Mouse (Mus musculus) cerebellum, postnatal 10 days (tissue): ENCODE data around the gene Cldn12.
A peak's percentile ranks its signal among the peaks of the same experiment; 100 is the strongest.

Experiments used
- DNase-seq, 2 experiments: peaks; one replicate each; pipeline ENCODE4 v3.0.0; 2021; ENCODE audit warnings: mixed read lengths in 2 of 2

Cldn12 gene

DNA sequence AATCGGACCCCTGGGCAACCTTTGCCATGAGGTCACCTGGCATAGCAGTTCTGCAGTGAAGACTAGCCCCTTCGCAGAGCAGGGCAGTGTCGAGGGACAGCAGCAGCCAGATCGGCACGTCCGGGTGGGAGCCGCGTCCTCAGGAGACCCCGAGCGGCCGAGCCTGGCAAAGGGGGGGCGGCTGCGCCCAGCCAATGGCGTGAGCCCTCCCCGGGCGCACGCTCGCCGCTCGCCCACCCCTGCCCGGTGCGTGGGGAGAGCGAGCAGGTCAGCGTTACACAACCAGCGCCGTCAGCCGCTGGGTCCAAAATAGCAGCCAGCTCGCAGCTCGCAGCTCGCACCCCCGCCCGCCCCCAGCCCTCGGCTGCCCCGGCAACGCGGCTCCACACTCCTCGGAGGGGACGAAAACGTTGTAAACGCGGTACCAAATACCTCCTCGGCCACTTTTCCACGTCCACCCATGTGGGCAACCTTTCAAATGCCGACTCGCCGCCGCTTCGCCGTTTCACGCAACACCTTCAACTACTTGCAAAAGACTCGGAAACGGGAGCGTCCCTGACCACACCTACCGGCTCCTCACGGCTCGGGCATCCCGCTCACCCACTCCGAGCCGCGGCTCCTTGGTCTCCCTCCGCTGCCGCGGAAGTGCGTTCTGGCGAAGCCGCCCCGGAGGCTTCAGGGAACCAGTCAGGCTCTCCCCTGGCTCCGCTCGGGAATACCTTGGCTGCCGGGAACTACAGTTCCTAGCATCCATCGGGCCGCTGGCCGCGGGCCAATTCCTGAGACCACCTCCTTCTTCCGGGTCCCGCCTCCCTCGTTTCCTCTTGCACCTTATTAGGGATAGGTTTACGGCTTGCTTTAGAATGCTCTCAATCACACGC, at the start of gene Cldn12:
Gene Cldn12, minus strand, starts transcription at position 763 of the 881 bp plus-strand sequence.
- DNase-seq, result peak; percentile 99

DNA sequence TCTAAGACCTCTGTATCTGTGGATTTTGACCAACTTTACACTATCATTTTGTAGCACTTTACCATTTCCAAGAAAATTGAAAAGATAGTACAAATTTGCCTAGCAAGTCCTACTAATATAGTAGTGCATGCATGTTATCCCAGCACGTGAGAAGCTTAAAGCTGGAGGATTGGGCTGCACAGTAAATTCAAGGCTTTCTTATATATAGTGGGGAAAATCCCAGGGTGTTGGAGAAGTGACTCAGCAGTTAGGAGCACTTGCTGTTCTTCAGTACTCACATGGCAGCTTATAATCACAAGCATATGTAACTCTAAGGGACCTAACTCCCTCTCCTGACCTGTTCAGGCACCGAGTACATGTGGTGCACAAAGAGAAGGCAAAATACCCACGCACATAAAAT, 47.7 kb upstream of the Cldn12 start:
- DNase-seq, result no peak

DNA sequence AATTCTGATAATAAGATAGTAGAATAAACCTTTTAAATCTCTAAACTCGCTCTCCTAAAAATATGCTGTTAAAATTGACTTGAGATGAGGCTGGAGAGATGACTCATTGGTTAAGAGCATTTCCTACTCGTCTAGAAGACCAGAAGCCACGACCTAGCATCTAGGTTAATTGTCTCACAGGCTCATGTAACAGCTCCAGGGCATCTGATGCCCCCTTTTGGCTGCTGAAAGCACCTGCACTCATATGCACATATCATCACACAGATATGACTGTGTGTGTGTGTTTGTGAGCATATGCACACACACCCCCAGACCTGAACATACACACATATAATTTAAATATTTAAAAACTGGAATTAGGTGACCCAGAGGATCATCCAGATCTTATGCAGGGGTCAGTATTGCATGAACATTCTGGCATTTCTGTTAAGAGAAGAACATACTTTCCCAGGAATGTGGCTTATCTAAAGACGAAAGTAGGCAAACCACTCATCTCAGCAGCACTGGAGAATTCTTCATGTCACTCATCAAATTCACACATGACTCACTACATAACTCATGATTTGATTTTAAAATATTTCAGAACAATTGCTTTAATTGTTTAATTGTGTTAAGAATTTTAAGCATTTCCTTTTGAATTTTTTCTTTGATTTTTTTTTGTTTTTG, 46.4 kb upstream of the Cldn12 start:
- no peak for DNase-seq

DNA sequence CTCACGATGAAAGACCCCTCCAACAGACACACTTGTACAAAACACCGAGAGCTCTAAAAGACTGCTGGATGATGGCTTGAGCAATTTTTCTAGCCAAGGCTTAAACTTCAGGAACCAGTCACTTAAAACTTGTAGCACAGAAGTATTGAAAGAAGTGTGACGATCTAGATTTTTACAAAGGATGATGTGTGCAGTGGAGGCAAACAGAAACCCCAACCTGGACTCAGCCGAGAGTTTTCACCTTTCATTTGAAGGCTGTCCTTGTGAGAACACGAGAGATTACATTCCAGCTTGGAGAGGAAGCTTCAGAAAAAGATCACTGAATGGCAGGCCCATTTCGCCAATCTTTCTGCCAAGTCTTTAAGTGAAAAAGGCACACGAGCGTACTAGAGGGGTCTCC, 45.0 kb upstream of the Cldn12 start:
- DNase-seq, result no peak

DNA sequence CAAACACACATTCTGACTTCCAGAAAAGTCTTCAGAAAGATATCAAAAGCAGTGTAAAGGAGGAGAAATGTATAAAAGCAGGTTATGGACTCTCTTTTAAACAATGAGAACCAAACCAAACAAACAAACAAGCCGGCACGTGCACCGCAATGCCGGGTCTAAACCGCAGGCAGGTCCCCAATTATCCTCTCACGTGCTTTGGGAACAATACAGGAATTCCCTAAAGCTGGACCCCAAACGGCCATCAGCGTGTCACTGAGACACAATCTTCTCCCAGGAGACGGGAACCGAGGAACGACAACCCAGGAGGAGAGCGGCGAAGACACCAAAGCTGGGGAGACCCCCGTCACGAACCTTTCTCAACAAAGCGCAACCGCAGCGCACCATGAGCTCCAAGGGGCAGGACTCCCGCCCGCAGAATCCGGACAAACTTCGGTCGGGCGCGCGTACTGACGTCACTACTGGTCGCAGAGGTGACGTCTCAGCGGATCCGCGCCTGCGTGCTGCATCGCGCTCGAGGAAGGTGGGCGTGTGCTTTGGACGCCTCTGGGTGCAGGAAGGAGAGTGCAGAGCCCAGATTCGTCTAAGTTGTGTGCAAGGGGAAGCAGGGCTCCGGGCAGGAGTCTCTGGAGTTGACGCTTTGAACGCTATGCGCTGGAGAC, 44.5 kb upstream of the Cldn12 start, which contains the start of gene Gtpbp10:
Gene Gtpbp10, minus strand, starts transcription at position 460 of the 662 bp plus-strand sequence.
- DNase-seq, result peak; percentile 97

DNA sequence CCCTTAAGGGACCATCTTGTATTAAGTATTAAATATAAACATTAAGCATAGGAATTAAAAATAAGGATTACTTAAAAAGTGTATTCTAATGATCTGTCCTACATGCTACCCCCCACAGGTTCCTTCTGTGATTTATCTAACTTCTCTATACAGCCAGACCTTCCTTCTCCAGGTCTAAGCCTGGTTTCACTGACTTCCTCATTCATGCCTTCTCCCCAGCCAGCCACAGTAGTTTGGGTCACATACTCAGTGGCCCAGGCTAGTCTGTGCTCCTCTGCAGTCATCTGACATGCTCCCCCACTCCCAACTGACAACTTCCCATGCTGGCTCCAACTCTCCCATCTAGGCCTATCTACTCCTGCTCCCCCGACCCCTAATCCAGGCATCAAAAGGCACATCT, 36.4 kb upstream of the Cldn12 start:
- DNase-seq, result no peak

DNA sequence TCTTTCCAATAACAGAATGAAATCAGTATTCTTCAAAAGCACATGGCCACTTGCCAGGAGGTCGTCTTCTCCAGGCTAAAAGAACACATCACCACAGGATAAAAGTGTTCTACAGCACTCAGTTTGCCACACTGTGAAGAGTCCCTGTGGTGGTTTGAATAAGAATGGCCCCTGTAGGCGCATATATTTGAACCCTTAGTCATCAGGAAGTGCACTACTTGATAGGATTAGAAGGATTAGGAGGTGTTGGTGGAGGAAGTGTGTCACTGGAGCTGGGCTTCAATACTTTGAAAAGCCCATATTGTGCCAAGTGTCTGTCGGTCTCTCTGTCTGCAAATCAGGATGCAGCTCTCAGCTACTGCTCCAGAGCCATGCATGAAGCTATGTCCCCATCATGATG, 25.6 kb upstream of the Cldn12 start:
- DNase-seq, result no peak

DNA sequence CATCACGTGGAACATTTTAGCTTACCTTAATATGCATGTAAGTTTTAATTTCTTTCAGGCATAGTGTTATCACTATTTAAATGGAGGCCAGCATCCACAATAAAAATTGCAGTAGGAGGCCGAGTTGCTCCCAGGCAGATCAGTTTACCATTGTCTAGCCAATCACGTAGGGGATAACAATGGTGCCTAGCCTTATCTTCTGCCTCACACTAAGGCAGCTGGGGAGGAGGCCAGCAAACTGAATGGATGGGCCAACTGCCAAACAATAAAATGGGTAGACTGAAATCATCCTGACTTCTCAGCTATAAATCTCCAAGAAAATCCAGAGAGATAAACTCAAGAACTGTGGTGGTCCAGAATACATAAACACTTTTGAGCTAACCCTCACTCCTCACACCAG, 25.0 kb upstream of the Cldn12 start:
- DNase-seq, result no peak

DNA sequence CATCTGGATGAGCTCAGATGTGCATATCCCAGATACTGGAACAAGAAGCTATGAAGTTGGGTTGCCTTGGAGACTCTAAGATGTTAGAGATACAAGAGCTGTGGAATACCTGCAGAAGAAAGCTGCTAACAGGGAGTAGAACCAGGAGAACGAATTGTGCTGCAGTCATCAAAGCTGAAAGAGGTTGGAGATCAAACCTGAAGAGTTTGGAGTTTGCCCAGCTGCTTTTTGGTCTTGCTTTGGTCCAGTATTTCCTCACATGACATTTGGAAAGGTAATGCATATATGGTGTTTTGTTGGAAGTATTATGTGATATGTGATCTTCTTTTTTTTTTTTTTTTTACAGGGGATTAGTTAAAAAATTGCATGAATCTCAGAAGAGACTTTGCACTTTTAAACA, 21.4 kb upstream of the Cldn12 start:
- DNase-seq, result no peak

DNA sequence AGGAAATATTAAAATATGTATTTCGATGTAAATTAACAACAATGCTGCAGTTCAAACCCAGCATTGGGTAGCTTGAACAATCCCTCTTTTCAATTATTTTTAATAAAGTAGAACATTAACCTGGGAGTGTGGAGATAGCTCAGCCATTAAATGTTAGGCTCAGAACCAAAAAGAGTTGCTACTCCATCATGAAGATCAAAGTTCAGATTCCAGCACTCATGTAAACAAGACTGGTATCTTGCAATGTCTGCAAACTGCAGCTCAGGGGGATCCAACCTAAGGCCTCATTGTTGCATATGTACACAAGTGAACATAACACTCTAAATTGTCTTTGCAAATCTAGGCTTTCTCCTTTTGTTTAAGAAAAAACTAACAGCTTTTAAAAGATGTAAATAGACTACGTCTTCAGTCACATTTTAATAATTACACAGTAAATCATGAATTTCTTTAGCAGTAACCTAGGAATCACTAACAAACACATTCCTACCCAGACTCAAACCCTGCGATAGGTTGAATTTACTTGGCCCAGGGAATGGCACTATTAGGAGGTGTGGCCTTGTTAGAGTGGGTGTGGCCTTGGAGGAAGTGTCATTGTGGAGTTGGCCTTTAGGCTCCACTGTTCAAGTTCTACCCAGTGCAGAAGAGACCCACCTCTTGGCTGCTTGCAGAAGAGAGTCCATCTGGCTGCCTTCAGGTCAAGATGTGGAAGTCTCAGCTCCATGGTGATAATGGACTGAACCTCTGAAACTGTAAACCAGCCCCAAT, 19.1 kb upstream of the Cldn12 start:
- DNase-seq, result no peak

DNA sequence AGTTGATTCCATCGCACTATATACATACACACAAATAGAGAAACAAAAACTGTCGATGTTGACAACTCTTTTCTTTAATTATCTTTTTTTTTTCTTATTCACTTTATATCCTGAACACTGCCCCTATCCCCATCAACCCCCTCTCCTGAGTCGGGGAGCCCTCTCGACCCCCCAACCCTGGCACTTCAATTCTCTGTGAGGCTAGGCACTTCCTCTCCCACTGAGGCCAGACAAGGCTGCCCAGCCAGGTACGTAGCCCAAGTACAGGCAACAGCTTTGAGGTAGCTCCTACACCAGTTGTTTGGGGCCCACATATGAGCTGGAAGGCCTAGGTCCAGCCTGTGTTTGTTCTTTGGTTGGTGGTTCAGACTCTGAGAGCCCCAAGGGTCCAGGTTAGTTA, 653 bp upstream of the Cldn12 start:
- DNase-seq, result no peak

DNA sequence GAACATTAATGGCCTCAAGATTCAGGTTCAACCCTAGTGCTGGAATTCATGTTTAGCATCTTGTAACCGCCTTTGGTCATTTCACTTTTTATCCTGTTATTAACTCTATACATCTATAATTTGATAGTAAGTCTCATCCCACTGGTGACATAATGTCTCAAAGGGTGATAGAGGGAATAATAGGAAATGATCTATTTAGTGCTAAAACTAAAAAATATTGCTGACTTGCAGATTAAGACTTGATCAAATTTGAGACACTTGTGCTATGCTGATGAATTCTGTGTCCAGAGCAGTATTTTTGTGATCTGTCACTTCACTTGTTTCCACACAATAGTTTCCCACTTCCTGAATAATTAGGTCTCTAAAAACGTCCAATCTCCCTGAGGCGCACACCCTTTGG, 3.4 kb downstream of the Cldn12 start:
- DNase-seq, result no peak

DNA sequence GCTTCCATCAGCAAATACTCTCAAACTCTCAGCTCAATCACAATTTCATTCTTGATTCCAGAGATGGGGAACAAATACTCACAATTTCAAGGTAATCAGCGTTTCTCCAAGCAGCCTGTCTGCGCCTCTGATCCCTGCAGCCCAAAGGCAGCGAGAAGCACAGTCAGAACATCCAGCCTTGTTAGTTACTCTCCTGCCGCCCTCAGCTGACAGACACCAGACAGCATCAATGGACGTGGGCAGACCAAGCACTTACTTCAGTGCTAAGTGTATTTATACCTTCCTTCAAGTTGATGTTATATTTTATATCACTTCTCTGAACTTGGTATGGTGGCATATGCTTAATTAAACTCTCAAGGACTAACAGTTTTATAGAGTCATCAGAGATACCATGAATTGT, 3.8 kb downstream of the Cldn12 start:
- DNase-seq, result no peak

DNA sequence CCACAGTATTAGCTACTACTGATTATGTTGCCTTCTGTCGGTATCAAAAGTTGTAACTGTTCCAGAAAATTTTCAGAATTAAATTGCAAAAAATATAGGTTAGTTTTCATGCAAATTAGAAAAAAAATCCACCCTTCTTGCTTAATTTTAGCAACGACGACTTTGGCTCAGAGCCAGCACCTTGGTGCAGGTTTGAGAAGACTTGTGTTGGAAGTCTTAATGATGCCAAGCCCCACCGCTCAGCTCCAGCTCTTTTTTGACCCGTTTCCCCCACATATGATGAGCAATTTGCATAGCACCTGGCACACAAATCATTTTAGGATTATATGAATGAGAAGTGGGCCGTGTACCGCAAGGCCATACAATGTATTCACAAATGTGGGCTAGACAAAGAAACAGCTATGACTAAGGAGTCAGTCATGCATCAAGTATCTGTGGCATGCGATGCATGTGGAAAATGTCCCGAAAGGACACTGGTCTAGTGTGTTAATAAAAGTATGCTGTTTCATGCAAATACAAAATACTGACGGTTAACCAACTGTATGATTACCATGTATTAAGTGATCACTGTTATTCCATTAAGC, 4.4 kb downstream of the Cldn12 start:
- peak; percentile 60 for DNase-seq

DNA sequence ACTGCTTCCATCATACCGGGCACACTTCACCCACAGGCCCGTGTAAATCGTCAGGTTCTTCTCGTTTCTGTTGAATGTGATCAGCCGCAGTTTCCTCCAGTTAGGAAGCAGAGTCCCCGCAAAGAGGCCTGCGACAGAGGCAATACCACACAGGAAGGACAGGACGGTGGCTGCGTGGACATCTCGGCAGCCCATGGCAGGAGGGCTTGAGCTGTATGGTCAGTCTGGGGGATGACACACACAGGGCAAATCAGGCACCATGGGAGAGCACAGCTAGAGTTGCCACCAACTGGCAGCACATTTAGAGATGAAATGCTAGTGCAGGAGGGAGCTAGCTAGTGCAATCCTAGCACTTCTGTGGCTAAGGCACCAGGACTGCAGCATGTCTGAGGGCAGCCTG, 6.5 kb downstream of the Cldn12 start:
- DNase-seq, result no peak

DNA sequence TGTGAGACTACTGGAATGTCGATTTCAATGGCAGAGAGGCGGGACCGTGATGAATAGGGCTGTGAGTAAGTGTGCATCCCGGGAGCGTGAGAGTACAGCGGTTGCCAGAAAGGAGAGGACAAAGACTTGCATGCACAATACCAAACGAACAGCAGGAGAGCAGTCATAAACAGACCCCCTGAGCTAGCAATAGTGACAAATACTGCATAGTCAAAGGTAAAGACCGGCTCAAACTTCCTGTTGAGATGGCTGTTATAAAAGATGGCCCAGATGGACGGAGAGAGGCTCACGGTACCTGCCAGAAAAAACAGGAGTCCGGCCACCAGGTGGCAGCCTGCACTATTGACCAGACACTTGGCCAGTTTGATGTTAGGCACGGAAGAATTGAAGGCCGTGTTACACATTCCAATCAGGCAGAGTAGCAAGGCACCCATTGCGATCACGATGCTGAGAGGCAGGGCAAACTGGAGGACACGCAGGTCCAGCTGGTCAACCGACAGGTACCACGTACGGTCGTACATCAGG, 7.0 kb downstream of the Cldn12 start:
- DNase-seq, result peak; percentile 93 to 95

DNA sequence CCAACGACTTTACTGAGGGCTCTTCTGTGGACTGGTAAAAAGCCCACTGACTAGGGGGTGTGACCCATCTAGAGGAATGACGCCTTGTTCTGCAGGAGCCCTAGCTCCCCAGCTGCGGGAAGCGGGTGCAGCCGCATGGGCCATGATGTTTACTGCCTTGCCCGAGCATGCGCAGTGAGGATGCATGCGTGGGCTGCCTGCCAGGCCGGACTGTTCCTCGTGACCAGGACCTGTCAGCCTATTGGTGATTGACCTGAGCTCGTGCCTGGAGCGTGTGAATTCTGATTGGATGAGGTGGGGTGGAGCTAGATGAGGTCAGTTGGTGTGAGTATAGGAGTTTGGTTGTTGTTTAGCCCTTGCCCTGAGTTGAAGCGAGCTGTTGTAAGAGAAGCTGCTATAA, 10.3 kb downstream of the Cldn12 start:
- peak in 1 of 2 experiments; percentile 23 for DNase-seq

DNA sequence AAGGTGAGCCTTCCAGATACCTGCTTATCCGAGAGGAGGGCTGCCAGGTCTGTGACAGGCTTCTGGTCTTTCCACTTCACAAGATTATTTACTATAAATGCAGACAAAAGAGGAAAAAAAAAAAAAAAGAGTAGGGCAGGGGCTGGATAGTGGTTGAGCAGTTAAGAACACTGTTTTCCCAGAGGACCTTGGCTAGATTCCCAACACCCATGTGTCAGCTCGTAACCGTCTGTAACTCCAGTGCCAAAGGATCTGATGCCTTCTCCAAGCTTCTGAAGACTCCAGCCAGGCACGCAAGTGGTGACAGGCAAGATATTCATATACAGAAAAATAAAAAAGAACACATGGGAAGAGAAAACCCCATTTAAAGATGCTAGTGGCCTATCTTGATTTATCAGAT, 11.4 kb downstream of the Cldn12 start:
- peak; percentile 54 to 59 for DNase-seq

DNA sequence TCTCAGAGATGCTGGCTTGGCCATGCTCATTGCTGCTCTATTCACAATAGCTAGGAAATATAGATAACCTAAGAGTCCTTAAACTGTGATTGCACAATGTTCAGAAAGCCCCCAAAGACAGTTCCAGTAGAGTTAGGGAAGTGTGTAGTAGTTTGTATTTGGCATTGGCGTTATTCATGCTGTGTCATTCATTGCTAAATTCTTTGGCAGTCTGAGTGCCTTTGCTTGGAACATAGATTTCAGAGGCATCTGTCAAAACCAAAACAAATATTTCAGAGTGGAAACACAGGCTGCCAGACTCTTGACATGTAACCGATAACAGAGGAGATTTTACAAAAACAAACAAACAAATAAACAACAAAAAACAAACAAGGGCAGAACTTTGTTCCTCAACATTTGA, 13.2 kb downstream of the Cldn12 start:
- peak in 1 of 2 experiments; percentile 32 for DNase-seq

DNA sequence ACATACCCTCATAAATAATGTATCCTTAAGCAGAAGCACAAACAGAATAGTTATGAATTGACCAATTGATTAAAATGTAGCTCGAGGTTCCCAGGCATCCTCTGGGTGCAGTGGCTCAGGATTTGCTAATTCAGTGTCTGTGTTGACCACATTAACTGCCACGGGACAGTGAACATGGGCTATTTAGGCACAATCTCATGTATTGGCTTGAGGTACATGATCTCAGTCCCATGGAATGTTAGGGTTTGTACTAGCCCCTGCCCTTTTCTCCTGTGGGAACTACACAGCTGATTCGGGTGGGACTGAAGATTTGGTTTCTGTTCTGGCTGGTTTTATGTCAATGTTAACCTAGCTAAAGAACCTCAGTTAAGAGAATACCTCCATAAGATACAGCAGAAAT, 18.4 kb downstream of the Cldn12 start:
- DNase-seq, result no peak

DNA sequence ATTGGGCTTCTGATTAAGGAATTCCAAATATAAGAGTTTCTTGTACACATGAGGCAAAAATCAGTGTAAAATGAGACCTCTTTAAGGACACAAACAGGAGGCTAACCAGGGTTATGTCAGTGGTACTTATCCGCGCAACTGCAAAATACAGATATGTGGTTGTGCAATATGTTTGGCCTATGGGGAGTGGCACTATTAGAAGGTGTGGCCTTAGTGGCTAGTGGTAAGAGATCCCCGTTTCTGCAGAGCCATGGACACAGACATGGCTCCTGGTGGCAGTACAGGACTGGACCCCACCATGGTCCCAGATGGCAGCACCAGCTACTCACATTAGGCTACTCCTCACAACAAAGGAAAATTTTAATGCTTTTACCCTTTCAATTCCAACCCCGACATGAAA, 19.7 kb downstream of the Cldn12 start:
- no peak for DNase-seq
